Mouse (Mus musculus) ES-E14 (cell line): ENCODE results near the gene St6galnac5. TPM values are rescaled to one million over a fixed set of nuclear protein-coding genes. Genes with fewer than 3 reads are reported as not detected.

Source experiments
- DNase-seq: peaks from one replicate; pipeline ENCODE4 v3.0.0-alpha.2; 2013; ENCODE audit warnings: low read depth, low spot score
- H3K27ac ChIP-seq: 2 replicates; pipeline ENCODE4 v1.5.1; 2012; ENCODE audit warnings: low read depth, mild to moderate bottlenecking, low read length, moderate library complexity, mixed read lengths; ENCODE audit not compliant: poor library complexity, insufficient read depth, severe bottlenecking
- H3K36me3 ChIP-seq: 2 replicates; pipeline ENCODE4 v1.6.1; 2012; ENCODE audit warnings: mild to moderate bottlenecking, low read length, moderate library complexity, mixed read lengths; ENCODE audit not compliant: control insufficient read depth, poor library complexity, insufficient read depth, severe bottlenecking
- H3K4me1 ChIP-seq, 2 experiments: fragments of 150-350 bp in 1 of 2; sonication (generic) in 1 of 2; 2 replicates each; pipeline ENCODE4 v1.6.1; 2012; ENCODE audit warnings: low read length in 2 of 2, mild to moderate bottlenecking in 1 of 2, mixed read lengths in 1 of 2; ENCODE audit not compliant: control insufficient read depth in 2 of 2, insufficient read depth in 2 of 2, poor library complexity in 1 of 2
- H3K4me3 ChIP-seq, 2 experiments: fragments of 150-350 bp in 1 of 2; sonication (generic) in 1 of 2; 2 replicates each; pipeline ENCODE4 v1.5.1; 2012; ENCODE audit warnings: low read length in 2 of 2, low read depth in 1 of 2, mild to moderate bottlenecking in 1 of 2, mixed read lengths in 1 of 2; ENCODE audit not compliant: insufficient read depth in 1 of 2, poor library complexity in 1 of 2, severe bottlenecking in 1 of 2
- H3K9ac ChIP-seq: 2 replicates; pipeline ENCODE4 v1.6.1; 2012; ENCODE audit warnings: low read depth, mild to moderate bottlenecking, low read length, mixed read lengths; ENCODE audit not compliant: poor library complexity, insufficient read depth, severe bottlenecking
- H3K9me3 ChIP-seq: fragments of 150-350 bp; sonication (generic); 2 replicates; pipeline ENCODE4 v1.6.1; 2012; ENCODE audit warnings: low read depth, mild to moderate bottlenecking, low read length; ENCODE audit not compliant: control insufficient read depth, insufficient read depth
- CHD2 ChIP-seq: IDR thresholded peaks from 2 replicates; pipeline ENCODE4 v1.6.1; 2014; ENCODE audit warnings: mild to moderate bottlenecking, low read depth, low read length, inconsistent platforms
- HCFC1 ChIP-seq: IDR thresholded peaks from 2 replicates; pipeline ENCODE4 v1.6.1; 2012; ENCODE audit warnings: low read length, inconsistent platforms, borderline replicate concordance; ENCODE audit not compliant: insufficient read depth
- MAFK ChIP-seq: IDR thresholded peaks from 2 replicates; pipeline ENCODE4 v1.6.1; 2014; ENCODE audit warnings: mild to moderate bottlenecking, low read depth, low read length, inconsistent platforms; ENCODE audit not compliant: insufficient read depth
- ZC3H11A ChIP-seq: IDR thresholded peaks from 2 replicates; pipeline ENCODE4 v1.6.1; 2012; ENCODE audit warnings: low read depth, mild to moderate bottlenecking, inconsistent platforms, low read length, borderline replicate concordance
- ZNF384 ChIP-seq: IDR thresholded peaks from 2 replicates; pipeline ENCODE4 v1.6.1; 2012; ENCODE audit warnings: low read depth, low read length, inconsistent platforms
- in situ Hi-C, 2 experiments: fragments of 600-800 bp; cut with MboI; formaldehyde crosslinking; loops; one replicate each; pipeline ENCODE4 v1.15.1; 2025; ENCODE audit warnings: low sequenced_read_pairs in 2 of 2, inconsistent platforms in 1 of 2; ENCODE audit not compliant: unreplicated experiment in 2 of 2
- total RNA-seq: library from RNA; depleted of rRNA; stranded (reverse); fragments of 300-350 nt; gene quantifications from 2 replicates; pipeline ENCODE4 v1.2.3, GENCODE M21; 2012

Gene St6galnac5
- total RNA-seq, 1 experiment: 0.27 TPM

- TF ChIP-seq ZNF384 (no peak), HCFC1 (no peak), CHD2 (no peak), ZC3H11A (no peak), MAFK (no peak)
- no peaks in the 10 kb centered on the region for H3K36me3 ChIP-seq
- H3K27ac ChIP-seq: no peak overlapping the region
- in situ Hi-C loops: no loop called here
- no peak overlapping the region for H3K4me3 ChIP-seq
- H3K4me1 ChIP-seq: no peaks in the 10 kb centered on the region
- H3K9me3 ChIP-seq: no peaks in the 10 kb centered on the region
- no peak overlapping the region for H3K9ac ChIP-seq
- DNase-seq: no peak
These were observed 110.0 kb downstream of the St6galnac5 start for GRCm38 (mm10) chr3:152872054-152872453.

- H3K9me3 ChIP-seq: no peaks in the 10 kb centered on the region
- no peaks in the 10 kb centered on the region for H3K4me1 ChIP-seq
- no peak overlapping the region for H3K4me3 ChIP-seq
- in situ Hi-C loops: no loop called here
- no peak overlapping the region for H3K27ac ChIP-seq
- no peak overlapping the region for H3K9ac ChIP-seq
- H3K36me3 ChIP-seq: no peaks in the 10 kb centered on the region
- TF ChIP-seq CHD2 (no peak), MAFK (no peak), ZC3H11A (no peak), ZNF384 (no peak), HCFC1 (no peak)
- no peak for DNase-seq
These were observed 114.2 kb downstream of the St6galnac5 start for GRCm38 (mm10) chr3:152867654-152868525.

- Histone ChIP-seq H3K27ac (no peak overlapping the region), H3K4me3 (no peak overlapping the region), H3K9me3 (no peaks in the 10 kb centered on the region), H3K4me1 (no peaks in the 10 kb centered on the region), H3K9ac (no peak overlapping the region), H3K36me3 (no peaks in the 10 kb centered on the region)
- DNase-seq: no peak
- in situ Hi-C loops: no loop called here
- no peak for TF ChIP-seq ZNF384
- TF ChIP-seq HCFC1: no peak
- TF ChIP-seq ZC3H11A: no peak
- TF ChIP-seq MAFK: no peak
- no peak for TF ChIP-seq CHD2
These were observed 115.7 kb downstream of the St6galnac5 start for GRCm38 (mm10) chr3:152866035-152866965.

GRCm38 (mm10) chr3:152861978-152862377 is 120.1 kb downstream of the St6galnac5 start:
- Histone ChIP-seq H3K4me1 (no peaks in the 10 kb centered on the region), H3K9me3 (no peaks in the 10 kb centered on the region), H3K36me3 (no peaks in the 10 kb centered on the region), H3K9ac (no peak overlapping the region), H3K27ac (no peak overlapping the region), H3K4me3 (no peak overlapping the region)
- no peak for DNase-seq
- no peak for TF ChIP-seq MAFK
- in situ Hi-C loops: no loop called here
